Mouse (Mus musculus): ENCODE measurements at regions not wholly inside any gene's neighbourhood (a gene's known extent, or its start where the extent isn't known, plus 50 kb on each side); places are given as distances from the start of the nearest gene placed in this dataset.

- H3K27me3 ChIP-seq (replicated peaks; ENCODE audit: control insufficient read depth, insufficient read depth, low read length) = peaks cover 27% of the 10 kb centered on the region
- no peaks in the 10 kb centered on the region for H3K9me3 ChIP-seq (ENCODE audit: control insufficient read depth, low read length)
- H3K4me3 ChIP-seq (ENCODE audit: low read depth, low read length) = no peak overlapping the region
- H3K36me3 ChIP-seq (ENCODE audit: control insufficient read depth, insufficient read depth, low read length) = no peaks in the 10 kb centered on the region
- WGBS = 85% methylated on average over 8 of the region's 9 CpGs
- no peak overlapping the region for H3K27ac ChIP-seq (replicated peaks; ENCODE audit: low read depth, low read length)
- H3K4me2 ChIP-seq (ENCODE audit: low read depth, low read length) = no peak overlapping the region
- no peak overlapping the region for H3K9ac ChIP-seq (ENCODE audit: low read depth, low read length)
- no peak for ATAC-seq (ENCODE audit: low read depth)
- DNase-seq (ENCODE audit: low spot score) = no peak
- H3K4me1 ChIP-seq (ENCODE audit: control insufficient read depth, insufficient read depth, low read length) = peaks cover 12% of the 10 kb centered on the region
These were observed 73.2 kb upstream of the Nkd1 start for GRCm38 (mm10) chr8:88447844-88448535.

- WGBS = 74% methylated on average over 9 of the region's 9 CpGs
- no peak overlapping the region for H3K4me2 ChIP-seq (ENCODE audit: low read depth, low read length)
These were observed 72.2 kb upstream of the Nkd1 start for GRCm38 (mm10) chr8:88449001-88449400.

GRCm38 (mm10) chr8:88449534-88449933 lies 71.6 kb upstream of the Nkd1 start:
- Histone ChIP-seq H3K4me1 (ENCODE audit: control insufficient read depth, insufficient read depth, low read length) (peaks cover 12% of the 10 kb centered on the region), H3K4me3 (ENCODE audit: low read depth, low read length) (no peak overlapping the region), H3K27me3 (replicated peaks; ENCODE audit: control insufficient read depth, insufficient read depth, low read length) (peaks cover 34% of the 10 kb centered on the region), H3K9ac (ENCODE audit: low read depth, low read length) (no peak overlapping the region), H3K27ac (replicated peaks; ENCODE audit: low read depth, low read length) (no peak overlapping the region), H3K4me2 (ENCODE audit: low read depth, low read length) (no peak overlapping the region), H3K9me3 (ENCODE audit: control insufficient read depth, low read length) (no peaks in the 10 kb centered on the region), H3K36me3 (ENCODE audit: control insufficient read depth, insufficient read depth, low read length) (no peaks in the 10 kb centered on the region)
- ATAC-seq (ENCODE audit: low read depth) (no peak), DNase-seq (ENCODE audit: low spot score) (no peak)
- 82% methylated on average over 5 of the region's 5 CpGs for WGBS

More at GRCm38 (mm10) chr8:88449001-88449400, 72.2 kb upstream of the Nkd1 start:
- Histone ChIP-seq H3K9me3 (ENCODE audit: control insufficient read depth, low read length) (no peaks in the 10 kb centered on the region), H3K27ac (replicated peaks; ENCODE audit: low read depth, low read length) (no peak overlapping the region), H3K4me3 (ENCODE audit: low read depth, low read length) (no peak overlapping the region), H3K4me1 (ENCODE audit: control insufficient read depth, insufficient read depth, low read length) (peaks cover 12% of the 10 kb centered on the region), H3K36me3 (ENCODE audit: control insufficient read depth, insufficient read depth, low read length) (no peaks in the 10 kb centered on the region), H3K27me3 (replicated peaks; ENCODE audit: control insufficient read depth, insufficient read depth, low read length) (peaks cover 34% of the 10 kb centered on the region), H3K9ac (ENCODE audit: low read depth, low read length) (no peak overlapping the region)
- DNase-seq (ENCODE audit: low spot score) = no peak
- no peak for ATAC-seq (ENCODE audit: low read depth)

- peaks cover 43% of the 10 kb centered on the region for H3K27me3 ChIP-seq (replicated peaks; ENCODE audit: control insufficient read depth, insufficient read depth, low read length)
- H3K9ac ChIP-seq (ENCODE audit: low read depth, low read length) = peak overlapping the region; percentile 40; the same call in 1 of the 2 replicates
- peaks cover 12% of the 10 kb centered on the region for H3K4me1 ChIP-seq (ENCODE audit: control insufficient read depth, insufficient read depth, low read length)
- ATAC-seq (ENCODE audit: low read depth) (no peak), DNase-seq (ENCODE audit: low spot score) (no peak)
- 8% methylated on average over 26 of the region's 26 CpGs for WGBS
- H3K36me3 ChIP-seq (ENCODE audit: control insufficient read depth, insufficient read depth, low read length) = no peaks in the 10 kb centered on the region
- no peaks in the 10 kb centered on the region for H3K9me3 ChIP-seq (ENCODE audit: control insufficient read depth, low read length)
- H3K4me3 ChIP-seq (ENCODE audit: low read depth, low read length) = no peak overlapping the region
- H3K27ac ChIP-seq (replicated peaks; ENCODE audit: low read depth, low read length) = no peak overlapping the region; the same call in 1 of the 2 replicates
- H3K4me2 ChIP-seq (ENCODE audit: low read depth, low read length) = peak overlapping the region; percentile 39
These were observed 70.1 kb upstream of the Nkd1 start for GRCm38 (mm10) chr8:88450864-88451657.

- no peaks in the 10 kb centered on the region for H3K36me3 ChIP-seq (ENCODE audit: control insufficient read depth, insufficient read depth, low read length)
These were observed 69.3 kb upstream of the Nkd1 start for GRCm38 (mm10) chr8:88451658-88452500.

GRCm38 (mm10) chr8:88452501-88452847 lies 68.7 kb upstream of the Nkd1 start:
- peaks cover 43% of the 10 kb centered on the region for H3K27me3 ChIP-seq (replicated peaks; ENCODE audit: control insufficient read depth, insufficient read depth, low read length)
- H3K4me1 ChIP-seq (ENCODE audit: control insufficient read depth, insufficient read depth, low read length) = peaks cover 12% of the 10 kb centered on the region
- no peak for DNase-seq (ENCODE audit: low spot score)
- no peak overlapping the region for H3K27ac ChIP-seq (replicated peaks; ENCODE audit: low read depth, low read length)
- H3K9me3 ChIP-seq (ENCODE audit: control insufficient read depth, low read length) = peaks cover 6% of the 10 kb centered on the region; the same call in 1 of the 2 replicates
- no peak overlapping the region for H3K9ac ChIP-seq (ENCODE audit: low read depth, low read length)
- WGBS = 78% methylated on average over 6 of the region's 6 CpGs
- no peak overlapping the region for H3K4me2 ChIP-seq (ENCODE audit: low read depth, low read length)
- ATAC-seq (ENCODE audit: low read depth) = no peak
- no peak overlapping the region for H3K4me3 ChIP-seq (ENCODE audit: low read depth, low read length)
- no peaks in the 10 kb centered on the region for H3K36me3 ChIP-seq (ENCODE audit: control insufficient read depth, insufficient read depth, low read length)

More at GRCm38 (mm10) chr8:88451658-88452500, 69.3 kb upstream of the Nkd1 start:
- Histone ChIP-seq H3K9ac (ENCODE audit: low read depth, low read length) (peak overlapping the region; percentile 35; the same call in 1 of the 2 replicates), H3K9me3 (ENCODE audit: control insufficient read depth, low read length) (peaks cover 3% of the 10 kb centered on the region; the same call in 1 of the 2 replicates), H3K4me3 (ENCODE audit: low read depth, low read length) (no peak overlapping the region), H3K27me3 (replicated peaks; ENCODE audit: control insufficient read depth, insufficient read depth, low read length) (peaks cover 43% of the 10 kb centered on the region), H3K4me1 (ENCODE audit: control insufficient read depth, insufficient read depth, low read length) (peaks cover 12% of the 10 kb centered on the region), H3K27ac (replicated peaks; ENCODE audit: low read depth, low read length) (no peak overlapping the region), H3K4me2 (ENCODE audit: low read depth, low read length) (peak overlapping the region; percentile 39)
- WGBS = 25% methylated on average over 16 of the region's 17 CpGs
- DNase-seq (ENCODE audit: low spot score) (no peak), ATAC-seq (ENCODE audit: low read depth) (no peak)

GRCm38 (mm10) chr8:88454048-88454696 lies 67.0 kb upstream of the Nkd1 start:
- H3K4me2 ChIP-seq (ENCODE audit: low read depth, low read length) = peak overlapping the region; percentile 100
- under 1% methylated on average over 42 of the region's 75 CpGs for WGBS
- peak overlapping the region; percentile 76 for H3K27ac ChIP-seq (replicated peaks; ENCODE audit: low read depth, low read length)
- ATAC-seq (ENCODE audit: low read depth) (peak; percentile 86), DNase-seq (ENCODE audit: low spot score) (peak; percentile 72)
- peaks cover 43% of the 10 kb centered on the region for H3K27me3 ChIP-seq (replicated peaks; ENCODE audit: control insufficient read depth, insufficient read depth, low read length)
- peaks cover 6% of the 10 kb centered on the region; the same call in 1 of the 2 replicates for H3K9me3 ChIP-seq (ENCODE audit: control insufficient read depth, low read length)
- H3K9ac ChIP-seq (ENCODE audit: low read depth, low read length) = peak overlapping the region; percentile 70
- peak overlapping the region; percentile 62 for H3K4me3 ChIP-seq (ENCODE audit: low read depth, low read length)
- H3K36me3 ChIP-seq (ENCODE audit: control insufficient read depth, insufficient read depth, low read length) = no peaks in the 10 kb centered on the region
- H3K4me1 ChIP-seq (ENCODE audit: control insufficient read depth, insufficient read depth, low read length) = peaks cover 12% of the 10 kb centered on the region

- DNase-seq (ENCODE audit: low spot score) = no peak
These were observed 66.2 kb upstream of the Nkd1 start for GRCm38 (mm10) chr8:88454906-88455305.

More at GRCm38 (mm10) chr8:88454906-88455305, 66.2 kb upstream of the Nkd1 start:
- no peak for ATAC-seq (ENCODE audit: low read depth)
- Histone ChIP-seq H3K9ac (ENCODE audit: low read depth, low read length) (no peak overlapping the region), H3K27ac (replicated peaks; ENCODE audit: low read depth, low read length) (no peak overlapping the region), H3K27me3 (replicated peaks; ENCODE audit: control insufficient read depth, insufficient read depth, low read length) (peaks cover 43% of the 10 kb centered on the region), H3K4me1 (ENCODE audit: control insufficient read depth, insufficient read depth, low read length) (peaks cover 12% of the 10 kb centered on the region), H3K9me3 (ENCODE audit: control insufficient read depth, low read length) (peaks cover 8% of the 10 kb centered on the region; the same call in 1 of the 2 replicates), H3K36me3 (ENCODE audit: control insufficient read depth, insufficient read depth, low read length) (no peaks in the 10 kb centered on the region), H3K4me2 (ENCODE audit: low read depth, low read length) (peak overlapping the region; percentile 100), H3K4me3 (ENCODE audit: low read depth, low read length) (peak overlapping the region; percentile 62; the same call in 1 of the 2 replicates)
- 9% methylated on average over 4 of the region's 4 CpGs for WGBS
